Mouse (Mus musculus) brown adipose tissue, adult 24 weeks (tissue): ENCODE results near the gene Cracr2a. TPM values are rescaled to one million over a fixed set of nuclear protein-coding genes. Genes with fewer than 3 reads are reported as not detected.
"Not testable (repeated sequence)": the region's sequence is repeated elsewhere in the genome, so short reads cannot be mapped to it uniquely, and the experiment has no call there.

Experiments
- H3K27ac ChIP-seq: fragments of 200-500 bp; replicated peaks from 2 replicates; pipeline ENCODE4 v1.5.1; 2012; ENCODE audit warnings: low read depth, mild to moderate bottlenecking, low read length
- H3K4me1 ChIP-seq: fragments of 200-500 bp; 2 replicates; pipeline ENCODE4 v1.6.1; 2012; ENCODE audit warnings: low read length, mixed read lengths; ENCODE audit not compliant: control insufficient read depth, insufficient read depth, insufficient read length
- H3K4me3 ChIP-seq: fragments of 200-500 bp; 2 replicates; pipeline ENCODE4 v1.5.1; 2012; ENCODE audit warnings: low read depth, mild to moderate bottlenecking, low read length, moderate library complexity; ENCODE audit not compliant: insufficient read depth
- polyA plus RNA-seq: library from polyadenylated mRNA; stranded (reverse); fragments of >200 nt; gene quantifications from 2 replicates; pipeline ENCODE4 v1.2.4, GENCODE M21; 2012; ENCODE audit not compliant: missing spikeins, insufficient read depth, insufficient read length

The Cracr2a gene
- 0.16 TPM in 1 of 2 replicates, not detected in the other for polyA plus RNA-seq

DNA sequence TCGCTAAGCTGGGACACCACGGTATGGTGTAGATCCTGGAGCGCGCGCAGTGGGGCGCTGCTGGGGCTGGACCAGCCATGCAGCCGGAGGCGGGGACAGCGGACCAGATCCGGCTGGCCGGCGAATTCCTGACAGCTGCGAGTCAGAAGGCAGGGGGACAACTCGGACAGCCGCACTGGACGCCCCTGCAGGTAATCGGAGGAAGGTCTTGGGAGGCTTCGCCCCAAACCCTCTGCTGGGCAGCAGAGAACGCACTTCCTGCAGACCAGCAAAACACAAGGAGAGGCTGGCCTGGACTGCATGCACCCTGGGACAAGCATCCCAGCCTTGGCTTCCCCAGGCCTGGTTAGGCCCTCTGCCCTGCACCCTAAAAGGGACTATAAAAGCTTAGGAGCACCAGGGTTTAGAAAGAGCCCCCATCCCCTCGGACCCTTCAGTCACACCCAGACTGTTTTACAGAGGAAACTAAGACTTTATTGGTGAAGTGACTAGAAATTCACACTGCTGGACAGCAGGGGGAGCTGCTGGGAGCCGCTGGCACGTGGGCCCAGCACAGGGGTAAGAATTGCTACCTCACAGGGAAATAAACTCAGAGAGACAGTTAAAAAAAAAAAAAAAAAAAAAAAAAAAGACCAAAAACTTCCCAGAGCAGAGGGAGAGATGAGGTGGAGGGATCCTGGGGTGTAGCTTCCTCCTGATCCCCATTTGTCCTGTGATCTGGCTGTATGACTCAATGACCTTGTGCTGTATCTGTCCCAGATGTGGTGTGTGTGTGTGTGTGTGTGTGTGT, at the start of gene Cracr2a:
Gene Cracr2a, plus strand, starts transcription at position 108 of the 790 bp plus-strand sequence.
- H3K4me3 ChIP-seq: peak within 1 kb of the TSS; percentile 68
- H3K4me1 ChIP-seq: 0 out of 2 replicates have a peak, but pooled peaks cover 3% of the 10 kb centered on the region
- H3K27ac ChIP-seq: no peak within 1 kb of the TSS

GRCm38 (mm10) chr6:127513776-127514175, 47.4 kb upstream of the Cracr2a start:
- not testable (repeated sequence) for H3K27ac ChIP-seq, H3K4me1 ChIP-seq, H3K4me3 ChIP-seq

DNA sequence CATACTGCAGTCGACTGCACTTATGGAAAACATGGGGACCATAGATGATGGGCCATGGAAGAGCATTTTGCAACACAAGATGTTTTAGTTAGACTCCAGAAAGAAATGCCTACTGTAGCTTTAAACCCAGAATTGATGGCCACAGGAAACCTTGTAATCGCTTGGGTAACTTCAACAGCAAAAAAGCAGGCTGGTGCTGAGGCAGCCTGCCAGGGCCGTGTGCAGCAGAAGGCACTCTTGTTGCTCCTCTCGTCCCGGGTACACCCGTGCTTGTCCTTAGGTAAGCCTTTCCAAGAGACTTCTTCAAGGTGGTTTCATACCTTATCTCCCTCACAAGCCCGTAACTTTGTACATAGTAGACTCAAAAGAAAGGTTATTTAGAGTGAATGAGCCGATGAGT, 40.0 kb upstream of the Cracr2a start:
- H3K4me3 ChIP-seq: no peak overlapping the region
- no peak overlapping the region for H3K27ac ChIP-seq
- H3K4me1 ChIP-seq: no peaks in the 10 kb centered on the region

- Histone ChIP-seq H3K4me1 (no peaks in the 10 kb centered on the region), H3K27ac (no peak overlapping the region), H3K4me3 (no peak overlapping the region)
Observed at GRCm38 (mm10) chr6:127522326-127522725, 38.8 kb upstream of the Cracr2a start.

- H3K27ac ChIP-seq: no peak overlapping the region
- no peak overlapping the region for H3K4me3 ChIP-seq
- H3K4me1 ChIP-seq: no peaks in the 10 kb centered on the region
Observed at GRCm38 (mm10) chr6:127524442-127524841, 36.7 kb upstream of the Cracr2a start.

GRCm38 (mm10) chr6:127528625-127529024, 32.5 kb upstream of the Cracr2a start:
- no peaks in the 10 kb centered on the region for H3K4me1 ChIP-seq
- no peak overlapping the region for H3K27ac ChIP-seq

DNA sequence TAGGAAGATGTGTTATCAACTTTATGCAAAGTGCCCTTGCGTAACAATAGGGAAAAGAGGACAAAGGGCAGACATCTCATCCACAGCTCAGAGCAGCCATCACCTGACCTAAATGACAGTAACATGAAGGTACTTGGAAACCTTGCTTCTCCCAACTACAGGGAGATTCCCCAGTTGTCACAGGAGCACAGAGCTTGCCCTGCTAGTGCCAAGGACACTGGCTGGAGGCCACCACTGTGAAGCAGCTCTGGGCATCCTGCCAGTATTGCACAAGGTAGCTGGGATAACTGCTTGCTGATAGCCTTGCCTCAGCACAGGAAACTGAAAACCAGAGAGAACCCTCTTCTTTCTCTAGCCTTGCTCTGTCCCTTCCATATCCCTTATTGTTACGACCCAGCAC, 31.7 kb upstream of the Cracr2a start:
- no peak overlapping the region for H3K27ac ChIP-seq
- no peaks in the 10 kb centered on the region for H3K4me1 ChIP-seq
- no peak overlapping the region for H3K4me3 ChIP-seq

More at GRCm38 (mm10) chr6:127528625-127529024, 32.5 kb upstream of the Cracr2a start:
- no peak overlapping the region for H3K4me3 ChIP-seq

DNA sequence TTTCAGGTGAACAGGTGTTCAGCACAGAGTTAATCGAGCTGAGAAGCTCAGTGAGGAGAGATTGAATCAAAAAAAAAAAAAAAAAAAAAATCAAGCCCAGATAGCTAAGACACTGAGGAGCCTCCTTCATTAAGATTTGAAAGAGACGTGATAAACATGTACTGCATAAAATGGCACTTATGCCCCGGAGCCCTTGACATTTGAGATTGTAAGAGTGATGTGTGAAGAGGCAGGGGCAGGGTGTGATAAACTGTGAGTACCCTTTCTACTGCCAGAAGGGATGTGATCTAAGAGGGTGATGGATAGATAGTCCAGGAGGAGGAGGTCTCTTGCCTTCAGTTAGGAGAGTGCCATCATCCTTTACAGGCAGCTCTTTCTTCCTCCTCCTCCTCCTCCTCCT, 30.9 kb upstream of the Cracr2a start:
- H3K4me1 ChIP-seq: no peaks in the 10 kb centered on the region
- no peak overlapping the region for H3K4me3 ChIP-seq
- no peak overlapping the region for H3K27ac ChIP-seq

GRCm38 (mm10) chr6:127531412-127532205, 29.5 kb upstream of the Cracr2a start:
- Histone ChIP-seq H3K4me1 (no peaks in the 10 kb centered on the region), H3K27ac (no peak overlapping the region)

DNA sequence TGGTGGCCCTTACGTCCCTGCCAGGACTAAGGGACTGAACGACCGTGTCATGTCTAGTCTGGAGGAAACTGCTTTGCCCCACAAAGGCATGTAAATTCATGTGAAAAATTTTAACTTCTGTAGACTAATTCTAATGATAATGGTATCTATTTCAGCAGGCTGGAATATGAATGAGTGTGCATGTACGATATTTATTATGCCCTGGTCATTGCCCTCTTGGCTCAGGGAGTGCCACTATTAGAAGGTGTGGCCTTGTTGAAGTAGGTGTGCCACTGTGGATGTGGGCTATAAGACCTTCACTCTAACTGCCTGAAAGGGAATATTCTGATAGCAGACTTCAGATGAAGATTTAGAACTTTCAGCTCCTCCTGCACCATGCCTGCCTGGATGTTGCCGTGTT, 28.8 kb upstream of the Cracr2a start:
- Histone ChIP-seq H3K27ac (no peak overlapping the region), H3K4me3 (no peak overlapping the region), H3K4me1 (no peaks in the 10 kb centered on the region)

More at GRCm38 (mm10) chr6:127531412-127532205, 29.5 kb upstream of the Cracr2a start:
- H3K4me3 ChIP-seq: no peak overlapping the region

DNA sequence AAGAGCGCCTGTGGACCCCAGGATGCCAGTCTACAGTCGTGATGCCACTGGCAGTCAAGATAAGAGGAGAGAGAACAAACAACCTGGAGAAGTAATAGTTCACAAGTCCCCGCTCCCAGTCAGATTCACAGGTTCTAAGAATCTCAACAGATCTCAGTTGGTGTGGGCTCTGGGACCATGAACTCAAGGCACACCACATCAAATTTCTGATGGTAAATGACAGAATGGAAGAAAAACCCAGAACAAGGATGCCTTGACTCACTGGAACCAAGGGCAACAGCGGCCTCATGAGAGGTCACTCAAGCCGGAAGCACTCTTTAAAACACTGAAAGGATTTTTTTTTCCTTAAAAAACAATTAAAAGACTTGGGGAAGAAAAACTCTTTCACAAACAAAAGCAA, 27.4 kb upstream of the Cracr2a start:
- Histone ChIP-seq H3K4me3 (no peak overlapping the region), H3K27ac (no peak overlapping the region), H3K4me1 (no peaks in the 10 kb centered on the region)

GRCm38 (mm10) chr6:127537035-127537434, 24.1 kb upstream of the Cracr2a start:
- no peak overlapping the region for H3K4me3 ChIP-seq
- H3K27ac ChIP-seq: no peak overlapping the region
- no peaks in the 10 kb centered on the region for H3K4me1 ChIP-seq

DNA sequence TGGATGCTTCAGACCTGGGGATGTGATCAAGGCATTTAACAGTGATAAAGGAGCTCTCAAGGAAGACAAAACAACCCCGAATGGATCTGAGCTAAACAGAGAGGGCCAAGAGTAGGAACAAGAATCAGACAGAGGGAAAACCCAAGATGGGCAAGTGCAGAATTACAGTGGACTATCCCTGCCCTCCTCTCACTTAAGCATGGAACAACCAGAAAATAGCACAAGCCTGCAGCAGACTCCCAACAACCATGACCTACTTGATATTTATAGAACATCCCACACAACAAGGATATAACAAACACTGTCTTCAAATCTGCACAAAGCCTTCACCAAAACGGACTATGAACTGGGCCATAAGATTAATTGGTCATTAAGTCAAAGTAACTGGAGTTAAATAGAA, 23.0 kb upstream of the Cracr2a start:
- Histone ChIP-seq H3K27ac (no peak overlapping the region), H3K4me1 (no peaks in the 10 kb centered on the region), H3K4me3 (no peak overlapping the region)

- no peak overlapping the region for H3K27ac ChIP-seq
- no peak overlapping the region for H3K4me3 ChIP-seq
- H3K4me1 ChIP-seq: no peaks in the 10 kb centered on the region
Observed at GRCm38 (mm10) chr6:127539226-127539625, 21.9 kb upstream of the Cracr2a start.

DNA sequence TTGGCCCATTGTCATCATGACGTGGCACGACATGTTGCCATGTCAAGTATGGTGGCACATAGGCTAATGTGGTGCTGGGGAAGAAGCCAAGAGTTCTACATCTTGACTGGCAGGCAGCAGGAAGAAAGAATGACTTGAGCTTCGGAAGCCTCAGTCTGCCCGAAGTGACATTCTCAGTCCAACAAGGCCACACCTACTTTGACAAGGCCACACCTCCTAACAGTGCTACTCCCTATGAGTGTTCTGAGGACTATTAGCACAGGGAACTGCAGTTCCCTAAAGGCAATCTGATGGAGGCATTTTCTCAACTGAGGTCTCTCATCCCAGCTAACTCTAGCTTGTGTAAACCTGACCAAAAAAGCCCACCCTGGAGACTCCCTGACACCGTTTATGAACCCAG, 21.5 kb upstream of the Cracr2a start:
- no peak overlapping the region for H3K27ac ChIP-seq
- no peaks in the 10 kb centered on the region for H3K4me1 ChIP-seq
- H3K4me3 ChIP-seq: no peak overlapping the region
